Mouse (Mus musculus): ENCODE data around the gene Cd247. TPM values are rescaled to one million over a fixed set of nuclear protein-coding genes. Genes with fewer than 3 reads are reported as not detected.

Cd247 gene
- polyA plus RNA-seq (2012; rRNA removed) = 0.52 and 0.87 TPM in 2 replicates

GRCm38 (mm10) chr1:165788511-165788910 lies at the start of gene Cd247:
Gene Cd247 (plus strand): TSS chr1:165788681.

GRCm38 (mm10) chr1:165763635-165764372 lies 24.7 kb upstream of the Cd247 start, which contains the start of gene Creg1:
Gene Creg1 (plus strand): TSS chr1:165763746.

Other genes with a start within 250 kb of the Cd247 start
- gene Mpzl1, start 154.1 kb upstream of the Cd247 start, polyA plus RNA-seq (2012; rRNA removed) = 127 and 133 TPM in 2 replicates
- gene Rcsd1, start 78.9 kb upstream of the Cd247 start, polyA plus RNA-seq (2012; rRNA removed) = 7.8 and 9.0 TPM in 2 replicates
- gene Creg1, start 24.9 kb upstream of the Cd247 start, polyA plus RNA-seq (2012; rRNA removed) = 14.6 and 17.7 TPM in 2 replicates
- 10.9 and 11.9 TPM in 2 replicates for gene Pou2f1, start 214.0 kb downstream of the Cd247 start, polyA plus RNA-seq (2012; rRNA removed)